Mouse (Mus musculus): ENCODE measurements around the gene Sult2a7. TPM values are rescaled to one million over a fixed set of nuclear protein-coding genes. Genes with fewer than 3 reads are reported as not detected.

Gene Sult2a7
- polyA plus RNA-seq (2014; fragmentation: Nextera tagmentation; extraction: Ambion mirVana): not detected in 2 replicates

- 94% methylated on average over 4 of the region's 4 CpGs for WGBS
- no peak for ATAC-seq (ENCODE audit: insufficient read depth, low FRiP score, low TSS enrichment)
These were observed at the start of gene Sult2a7 for GRCm38 (mm10) chr7:14494130-14494529. Gene Sult2a7 (minus strand): TSS chr7:14494230.

GRCm38 (mm10) chr7:14525280-14525679 lies 31.2 kb upstream of the Sult2a7 start:
- H3K4me2 ChIP-seq (ENCODE audit: low read depth): no peak overlapping the region
- ATAC-seq (ENCODE audit: insufficient read depth, low FRiP score, low TSS enrichment): no peak
- H3K9me3 ChIP-seq (ENCODE audit: control insufficient read depth, low read length): peaks cover 13% of the 10 kb centered on the region
- no peak overlapping the region for H3K4me3 ChIP-seq (ENCODE audit: low read depth, low read length)
- H3K27ac ChIP-seq (ENCODE audit: low read depth, low read length): no peak overlapping the region
- H3K27me3 ChIP-seq (ENCODE audit: control insufficient read depth, insufficient read depth, low read length): no peaks in the 10 kb centered on the region
- WGBS: 77% methylated on average over 1 of the region's 1 CpGs
- no peak for DNase-seq (ENCODE audit: low spot score)
- no peaks in the 10 kb centered on the region for H3K4me1 ChIP-seq (ENCODE audit: control insufficient read depth, insufficient read depth, low read length)
- no peak overlapping the region for H3K9ac ChIP-seq (ENCODE audit: low read length)
- no peaks in the 10 kb centered on the region for H3K36me3 ChIP-seq (ENCODE audit: control insufficient read depth, insufficient read depth, low read length)

More at GRCm38 (mm10) chr7:14494130-14494529, at the start of gene Sult2a7:
- Histone ChIP-seq H3K4me2 (ENCODE audit: low read depth) (no peak within 1 kb of the TSS), H3K9ac (ENCODE audit: low read length) (no peak within 1 kb of the TSS), H3K27me3 (ENCODE audit: control insufficient read depth, insufficient read depth, low read length) (no peaks in the 10 kb centered on the region), H3K36me3 (ENCODE audit: control insufficient read depth, insufficient read depth, low read length) (no peaks in the 10 kb centered on the region), H3K27ac (ENCODE audit: low read depth, low read length) (no peak within 1 kb of the TSS), H3K4me1 (ENCODE audit: control insufficient read depth, insufficient read depth, low read length) (no peaks in the 10 kb centered on the region), H3K9me3 (ENCODE audit: control insufficient read depth, low read length) (peaks cover 8% of the 10 kb centered on the region), H3K4me3 (ENCODE audit: low read depth, low read length) (no peak within 1 kb of the TSS)
- DNase-seq (ENCODE audit: low spot score): no peak

- Histone ChIP-seq H3K4me2 (ENCODE audit: low read depth) (no peak overlapping the region), H3K36me3 (ENCODE audit: control insufficient read depth, insufficient read depth, low read length) (no peaks in the 10 kb centered on the region), H3K27me3 (ENCODE audit: control insufficient read depth, insufficient read depth, low read length) (no peaks in the 10 kb centered on the region), H3K27ac (ENCODE audit: low read depth, low read length) (no peak overlapping the region), H3K9ac (ENCODE audit: low read length) (no peak overlapping the region), H3K4me3 (ENCODE audit: low read depth, low read length) (no peak overlapping the region), H3K4me1 (ENCODE audit: control insufficient read depth, insufficient read depth, low read length) (no peaks in the 10 kb centered on the region), H3K9me3 (ENCODE audit: control insufficient read depth, low read length) (peaks cover 21% of the 10 kb centered on the region; the same call in 1 of the 2 replicates)
- DNase-seq (ENCODE audit: low spot score): no peak
- no peak for ATAC-seq (ENCODE audit: insufficient read depth, low FRiP score, low TSS enrichment)
- WGBS: 76% methylated on average over 1 of the region's 1 CpGs
These were observed 28.6 kb upstream of the Sult2a7 start for GRCm38 (mm10) chr7:14522636-14523035.

GRCm38 (mm10) chr7:14518301-14518700 lies 24.3 kb upstream of the Sult2a7 start:
- no peaks in the 10 kb centered on the region for H3K4me1 ChIP-seq (ENCODE audit: control insufficient read depth, insufficient read depth, low read length)
- H3K27me3 ChIP-seq (ENCODE audit: control insufficient read depth, insufficient read depth, low read length): no peaks in the 10 kb centered on the region
- no peak overlapping the region for H3K9ac ChIP-seq (ENCODE audit: low read length)
- no peak overlapping the region for H3K27ac ChIP-seq (ENCODE audit: low read depth, low read length)
- ATAC-seq (ENCODE audit: insufficient read depth, low FRiP score, low TSS enrichment) (no peak), DNase-seq (ENCODE audit: low spot score) (no peak)
- H3K9me3 ChIP-seq (ENCODE audit: control insufficient read depth, low read length): peaks cover 22% of the 10 kb centered on the region; the same call in 1 of the 2 replicates
- H3K4me3 ChIP-seq (ENCODE audit: low read depth, low read length): no peak overlapping the region
- H3K4me2 ChIP-seq (ENCODE audit: low read depth): no peak overlapping the region
- WGBS: 73% methylated on average over 3 of the region's 3 CpGs
- H3K36me3 ChIP-seq (ENCODE audit: control insufficient read depth, insufficient read depth, low read length): no peaks in the 10 kb centered on the region

GRCm38 (mm10) chr7:14492886-14493285 lies 1.1 kb downstream of the Sult2a7 start:
- H3K4me3 ChIP-seq (ENCODE audit: low read depth, low read length): no peak overlapping the region
- no peak for DNase-seq (ENCODE audit: low spot score)
- no peak for ATAC-seq (ENCODE audit: insufficient read depth, low FRiP score, low TSS enrichment)
- H3K4me2 ChIP-seq (ENCODE audit: low read depth): no peak overlapping the region
- no peak overlapping the region for H3K27ac ChIP-seq (ENCODE audit: low read depth, low read length)
- H3K9ac ChIP-seq (ENCODE audit: low read length): no peak overlapping the region
- no peaks in the 10 kb centered on the region for H3K27me3 ChIP-seq (ENCODE audit: control insufficient read depth, insufficient read depth, low read length)
- peaks cover 8% of the 10 kb centered on the region for H3K9me3 ChIP-seq (ENCODE audit: control insufficient read depth, low read length)
- no peaks in the 10 kb centered on the region for H3K4me1 ChIP-seq (ENCODE audit: control insufficient read depth, insufficient read depth, low read length)
- no peaks in the 10 kb centered on the region for H3K36me3 ChIP-seq (ENCODE audit: control insufficient read depth, insufficient read depth, low read length)
- 73% methylated on average over 3 of the region's 3 CpGs for WGBS

GRCm38 (mm10) chr7:14446534-14446933 lies 47.5 kb downstream of the Sult2a7 start, which contains the start of gene Sult2a8:
Gene Sult2a8 (minus strand): TSS chr7:14446769.
- H3K4me1 ChIP-seq (ENCODE audit: control insufficient read depth, insufficient read depth, low read length): no peaks in the 10 kb centered on the region
- no peaks in the 10 kb centered on the region for H3K36me3 ChIP-seq (ENCODE audit: control insufficient read depth, insufficient read depth, low read length)
- 65% methylated on average over 3 of the region's 3 CpGs for WGBS
- H3K4me2 ChIP-seq (ENCODE audit: low read depth): no peak within 1 kb of the TSS
- ATAC-seq (ENCODE audit: insufficient read depth, low FRiP score, low TSS enrichment) (no peak), DNase-seq (ENCODE audit: low spot score) (no peak)
- H3K4me3 ChIP-seq (ENCODE audit: low read depth, low read length): no peak within 1 kb of the TSS
- H3K27ac ChIP-seq (ENCODE audit: low read depth, low read length): no peak within 1 kb of the TSS
- peaks cover 5% of the 10 kb centered on the region; the same call in 1 of the 2 replicates for H3K9me3 ChIP-seq (ENCODE audit: control insufficient read depth, low read length)
- no peaks in the 10 kb centered on the region for H3K27me3 ChIP-seq (ENCODE audit: control insufficient read depth, insufficient read depth, low read length)
- H3K9ac ChIP-seq (ENCODE audit: low read length): no peak within 1 kb of the TSS

- Histone ChIP-seq H3K4me3 (ENCODE audit: low read depth, low read length) (no peak overlapping the region), H3K9me3 (ENCODE audit: control insufficient read depth, low read length) (no peaks in the 10 kb centered on the region), H3K4me2 (ENCODE audit: low read depth) (no peak overlapping the region), H3K27me3 (ENCODE audit: control insufficient read depth, insufficient read depth, low read length) (no peaks in the 10 kb centered on the region), H3K4me1 (ENCODE audit: control insufficient read depth, insufficient read depth, low read length) (no peaks in the 10 kb centered on the region), H3K36me3 (ENCODE audit: control insufficient read depth, insufficient read depth, low read length) (no peaks in the 10 kb centered on the region), H3K27ac (ENCODE audit: low read depth, low read length) (no peak overlapping the region), H3K9ac (ENCODE audit: low read length) (no peak overlapping the region)
- no peak for DNase-seq (ENCODE audit: low spot score)
- no peak for ATAC-seq (ENCODE audit: insufficient read depth, low FRiP score, low TSS enrichment)
These were observed 54.4 kb downstream of the Sult2a7 start for GRCm38 (mm10) chr7:14439581-14439980.

- no peak overlapping the region for H3K9ac ChIP-seq (ENCODE audit: low read length)
- H3K4me2 ChIP-seq (ENCODE audit: low read depth): no peak overlapping the region
- H3K4me1 ChIP-seq (ENCODE audit: control insufficient read depth, insufficient read depth, low read length): no peaks in the 10 kb centered on the region
- H3K4me3 ChIP-seq (ENCODE audit: low read depth, low read length): no peak overlapping the region
- H3K36me3 ChIP-seq (ENCODE audit: control insufficient read depth, insufficient read depth, low read length): no peaks in the 10 kb centered on the region
- no peak overlapping the region for H3K27ac ChIP-seq (ENCODE audit: low read depth, low read length)
- DNase-seq (ENCODE audit: low spot score) (no peak), ATAC-seq (ENCODE audit: insufficient read depth, low FRiP score, low TSS enrichment) (no peak)
- H3K9me3 ChIP-seq (ENCODE audit: control insufficient read depth, low read length): no peaks in the 10 kb centered on the region
- 87% methylated on average over 1 of the region's 1 CpGs for WGBS
- no peaks in the 10 kb centered on the region for H3K27me3 ChIP-seq (ENCODE audit: control insufficient read depth, insufficient read depth, low read length)
These were observed 55.5 kb downstream of the Sult2a7 start for GRCm38 (mm10) chr7:14438484-14438883.

- Histone ChIP-seq H3K36me3 (ENCODE audit: control insufficient read depth, insufficient read depth, low read length) (no peaks in the 10 kb centered on the region), H3K27me3 (ENCODE audit: control insufficient read depth, insufficient read depth, low read length) (no peaks in the 10 kb centered on the region), H3K27ac (ENCODE audit: low read depth, low read length) (no peak overlapping the region), H3K4me1 (ENCODE audit: control insufficient read depth, insufficient read depth, low read length) (no peaks in the 10 kb centered on the region), H3K9ac (ENCODE audit: low read length) (no peak overlapping the region), H3K9me3 (ENCODE audit: control insufficient read depth, low read length) (no peaks in the 10 kb centered on the region), H3K4me3 (ENCODE audit: low read depth, low read length) (no peak overlapping the region), H3K4me2 (ENCODE audit: low read depth) (no peak overlapping the region)
- DNase-seq (ENCODE audit: low spot score) (no peak), ATAC-seq (ENCODE audit: insufficient read depth, low FRiP score, low TSS enrichment) (no peak)
- 87% methylated on average over 2 of the region's 2 CpGs for WGBS
These were observed 56.0 kb downstream of the Sult2a7 start for GRCm38 (mm10) chr7:14438029-14438428.

Data from neural tube, embryonic 11.5 days (tissue).